Mouse (Mus musculus) lung, postnatal 0 days (tissue): ENCODE measurements around the gene Dnah14.

Experiments
- CTCF ChIP-seq: IDR thresholded peaks from 2 replicates; pipeline ENCODE4 v1.5.1; 2016; ENCODE audit warnings: antibody characterized with exemption, mild to moderate bottlenecking
- EP300 ChIP-seq: IDR thresholded peaks from 2 replicates; pipeline ENCODE4 v1.6.1; 2016; ENCODE audit warnings: antibody characterized with exemption, mild to moderate bottlenecking, control low read depth

DNA sequence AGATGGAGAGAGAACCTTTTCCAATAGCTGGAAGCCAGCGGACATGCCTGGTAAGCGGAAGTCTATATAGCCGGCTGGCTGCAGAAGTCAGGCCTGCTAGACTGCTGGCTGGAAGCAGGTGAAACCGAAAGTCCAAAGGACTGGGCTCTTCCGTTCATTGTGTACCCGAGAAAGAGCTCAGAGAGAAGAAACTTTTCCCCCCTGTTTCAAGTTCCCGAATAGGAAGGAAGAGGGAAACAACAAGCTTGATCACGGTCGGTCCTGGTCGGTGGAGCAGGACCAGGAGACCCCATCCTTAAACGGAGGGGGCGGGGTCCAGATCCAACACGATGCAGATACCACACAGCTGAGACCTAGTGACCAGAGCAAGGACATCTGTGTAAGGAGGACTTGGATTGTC lies 276.1 kb downstream of the Dnah14 start:
- TF ChIP-seq CTCF (no peak), EP300 (0 out of 2 replicates have a peak, but pooled peaks have one; percentile 35)
